Mouse (Mus musculus) neural tube, embryonic 11.5 days (tissue): ENCODE measurements around the gene Myof. TPM values are rescaled to one million over a fixed set of nuclear protein-coding genes. Genes with fewer than 3 reads are reported as not detected.

ENCODE experiments used
- ATAC-seq: fragments of 200-750 bp; cut with Nextera tagmentation; 2 replicates; pipeline ENCODE4 v1.8.0; 2017; ENCODE audit warnings: moderate number of reproducible peaks, mild to moderate bottlenecking, moderate TSS enrichment, moderate library complexity; ENCODE audit not compliant: insufficient read depth, low FRiP score, low TSS enrichment
- DNase-seq: peaks from one replicate; pipeline ENCODE4 v3.0.0-alpha.2; 2015; ENCODE audit warnings: low spot score
- H3K27ac ChIP-seq: fragments of 300-500 bp; sonication (generic); 2 replicates; pipeline ENCODE4 v1.5.1; 2014; ENCODE audit warnings: low read depth, mild to moderate bottlenecking, low read length
- H3K27me3 ChIP-seq: fragments of 300-500 bp; sonication (generic); 2 replicates; pipeline ENCODE4 v1.6.1; 2014; ENCODE audit warnings: mild to moderate bottlenecking, low read length, mixed read lengths; ENCODE audit not compliant: control insufficient read depth, insufficient read depth
- H3K36me3 ChIP-seq: fragments of 300-500 bp; sonication (generic); 2 replicates; pipeline ENCODE4 v1.6.1; 2014; ENCODE audit warnings: mild to moderate bottlenecking, low read length, moderate library complexity, mixed read lengths; ENCODE audit not compliant: control insufficient read depth, insufficient read depth
- H3K4me1 ChIP-seq: fragments of 300-500 bp; sonication (generic); 2 replicates; pipeline ENCODE4 v1.6.1; 2014; ENCODE audit warnings: low read length, mixed read lengths; ENCODE audit not compliant: control insufficient read depth, insufficient read depth
- H3K4me2 ChIP-seq: fragments of 300-500 bp; sonication (generic); 2 replicates; pipeline ENCODE4 v1.6.1; 2014; ENCODE audit warnings: low read depth, mild to moderate bottlenecking, moderate library complexity
- H3K4me3 ChIP-seq: fragments of 300-500 bp; sonication (generic); 2 replicates; pipeline ENCODE4 v1.5.1; 2014; ENCODE audit warnings: low read depth, low read length
- H3K9ac ChIP-seq: fragments of 300-500 bp; sonication (generic); 2 replicates; pipeline ENCODE4 v1.6.1; 2014; ENCODE audit warnings: mild to moderate bottlenecking, low read length
- H3K9me3 ChIP-seq: fragments of 300-500 bp; sonication (generic); 2 replicates; pipeline ENCODE4 v1.6.1; 2016; ENCODE audit warnings: low read length; ENCODE audit not compliant: control insufficient read depth
- WGBS: fragments of 180-500 bp; shearing (Covaris S2); extraction: QIAGEN DNeasy Blood & Tissue Kit; methylation state at CpG from one replicate; pipeline ENCODE4 v1.1.7; 2014; 5-methylcytosine and 5-hydroxymethylcytosine counted together
- polyA plus RNA-seq: library from polyadenylated mRNA; unstranded; fragments of >200 nt; fragmentation: Nextera tagmentation; extraction: Ambion mirVana; gene quantifications from 2 replicates; pipeline ENCODE4 v1.2.1, GENCODE M21; 2014

Gene Myof
- polyA plus RNA-seq, 1 experiment from 2014 or later: 2.1 TPM

DNA sequence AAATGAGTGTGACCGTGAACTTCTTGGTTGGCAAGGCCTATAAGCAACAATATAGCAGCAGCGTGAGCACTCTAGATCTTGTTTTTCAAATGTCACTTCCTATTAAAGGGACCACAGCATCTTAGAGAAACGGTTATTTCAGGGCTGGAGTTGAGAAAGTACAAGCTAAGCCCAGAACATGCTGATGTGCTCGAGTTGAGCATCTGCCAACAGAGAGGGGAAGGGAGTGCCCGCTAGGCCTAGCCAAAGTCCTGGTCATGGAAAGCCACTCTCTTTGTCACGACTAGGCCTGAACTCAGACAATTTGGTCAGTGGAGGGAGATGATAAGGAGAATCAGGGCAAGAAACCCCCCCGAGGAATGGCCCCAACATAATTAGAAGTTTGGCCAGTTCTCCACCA is 86.1 kb downstream of the Myof start:
- no peak overlapping the region for H3K9ac ChIP-seq
- no peaks in the 10 kb centered on the region for H3K27me3 ChIP-seq
- 84% methylated on average over 7 of the region's 7 CpGs for WGBS
- no peaks in the 10 kb centered on the region for H3K4me1 ChIP-seq
- no peaks in the 10 kb centered on the region for H3K9me3 ChIP-seq
- H3K4me2 ChIP-seq: no peak overlapping the region
- H3K36me3 ChIP-seq: no peaks in the 10 kb centered on the region
- DNase-seq (no peak), ATAC-seq (no peak)
- no peak overlapping the region for H3K27ac ChIP-seq
- H3K4me3 ChIP-seq: no peak overlapping the region

DNA sequence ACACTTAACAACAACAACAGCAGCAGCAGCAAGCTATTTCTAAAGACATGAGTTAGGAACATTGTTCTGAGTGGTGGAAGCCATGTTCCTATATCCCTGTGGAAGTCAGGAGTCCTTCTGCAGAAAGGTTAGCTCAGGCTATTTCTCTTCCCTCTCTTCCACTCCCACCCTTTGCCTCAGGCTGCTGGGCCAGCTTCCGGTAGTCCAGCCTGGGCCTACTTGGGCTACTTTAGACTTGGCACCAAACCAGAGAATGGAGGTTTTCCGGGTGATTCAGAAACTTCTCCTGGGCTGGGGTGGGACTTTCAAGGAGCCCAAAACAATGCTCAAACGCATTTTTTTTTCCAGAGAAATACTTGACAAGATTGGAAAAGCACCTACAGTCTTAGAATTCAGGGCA is 87.4 kb downstream of the Myof start:
- DNase-seq: no peak
- no peak for ATAC-seq
- H3K4me1 ChIP-seq: no peaks in the 10 kb centered on the region
- H3K9me3 ChIP-seq: no peaks in the 10 kb centered on the region
- no peaks in the 10 kb centered on the region for H3K27me3 ChIP-seq
- no peak overlapping the region for H3K9ac ChIP-seq
- H3K27ac ChIP-seq: no peak overlapping the region
- H3K4me2 ChIP-seq: no peak overlapping the region
- no peak overlapping the region for H3K4me3 ChIP-seq
- no peaks in the 10 kb centered on the region for H3K36me3 ChIP-seq
- WGBS: 88% methylated on average over 3 of the region's 3 CpGs

DNA sequence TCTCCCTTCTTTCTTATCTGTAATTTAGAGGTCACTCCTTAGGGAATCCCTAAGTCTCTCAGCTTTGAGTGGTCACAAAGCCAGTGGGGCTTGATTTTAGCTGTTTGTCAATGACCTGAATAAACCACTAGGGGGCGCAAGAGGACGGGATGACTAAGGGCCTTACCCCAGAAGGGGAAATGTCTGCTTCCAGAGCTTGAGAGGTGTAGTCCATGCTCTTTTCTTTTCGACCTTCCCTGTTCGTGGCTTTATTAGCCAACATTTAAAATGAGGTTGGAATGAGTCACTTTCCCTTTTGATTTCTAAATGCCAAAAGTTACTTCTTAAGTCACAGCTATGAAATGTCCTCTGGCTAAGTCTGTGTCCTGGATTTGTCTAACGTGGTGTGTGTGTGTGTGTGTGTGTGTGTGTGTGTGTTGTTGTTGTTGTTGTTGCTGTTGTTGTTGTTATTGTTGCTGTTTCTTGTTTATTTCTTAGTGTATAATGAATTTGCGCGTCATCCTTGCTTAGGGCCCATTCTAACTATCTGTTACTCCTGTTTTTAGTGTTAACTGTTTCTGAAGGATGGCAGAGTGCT is 87.9 kb downstream of the Myof start:
- DNase-seq: peak; percentile 69
- Histone ChIP-seq H3K4me3 (no peak overlapping the region), H3K9ac (no peak overlapping the region), H3K27me3 (no peaks in the 10 kb centered on the region), H3K36me3 (no peaks in the 10 kb centered on the region), H3K27ac (no peak overlapping the region), H3K4me2 (no peak overlapping the region), H3K4me1 (no peaks in the 10 kb centered on the region), H3K9me3 (no peaks in the 10 kb centered on the region)
- no peak for ATAC-seq
- WGBS: 39% methylated on average over 7 of the region's 7 CpGs

DNA sequence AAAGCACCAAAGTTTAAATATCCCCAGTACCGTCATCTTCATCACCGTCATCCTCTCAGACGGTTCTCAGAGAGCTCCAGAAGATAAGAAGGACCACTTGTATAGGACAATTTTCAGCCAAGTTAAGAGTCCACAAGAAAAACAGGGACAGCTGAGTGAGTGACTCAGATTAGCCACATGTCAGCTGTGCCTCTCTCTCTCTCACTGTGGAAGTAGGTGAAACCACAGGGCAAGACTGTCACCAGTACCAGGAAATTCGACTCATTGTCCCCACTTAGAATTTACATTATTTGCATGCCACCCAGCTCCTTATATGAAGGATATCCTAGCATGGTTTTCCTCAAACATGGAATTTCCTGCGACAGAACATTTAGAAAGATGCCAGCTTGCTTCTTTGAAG is 88.6 kb downstream of the Myof start:
- DNase-seq (no peak), ATAC-seq (no peak)
- no peak overlapping the region for H3K9ac ChIP-seq
- WGBS: 78% methylated on average over 5 of the region's 5 CpGs
- H3K36me3 ChIP-seq: no peaks in the 10 kb centered on the region
- no peaks in the 10 kb centered on the region for H3K9me3 ChIP-seq
- H3K4me3 ChIP-seq: no peak overlapping the region
- H3K27me3 ChIP-seq: no peaks in the 10 kb centered on the region
- H3K4me2 ChIP-seq: no peak overlapping the region
- no peaks in the 10 kb centered on the region for H3K4me1 ChIP-seq
- H3K27ac ChIP-seq: no peak overlapping the region

DNA sequence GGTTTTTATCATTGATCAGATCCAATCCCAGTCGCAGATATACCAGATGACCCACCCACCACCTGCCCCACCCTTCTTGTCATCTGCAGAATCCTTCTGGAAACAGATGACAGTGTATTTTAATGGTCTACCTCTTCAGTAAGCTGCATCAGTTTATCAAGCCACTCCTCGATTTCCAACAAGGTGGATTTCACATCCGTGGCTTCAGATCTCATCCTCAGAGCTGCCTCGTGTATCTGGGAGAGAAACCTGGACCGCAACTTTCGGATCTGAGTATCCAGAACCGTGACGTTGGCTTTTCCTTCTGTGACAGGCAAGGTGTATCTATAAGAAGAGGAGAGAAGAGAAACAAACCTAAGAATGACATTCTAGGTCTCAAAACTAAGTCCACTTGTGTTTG is 89.1 kb downstream of the Myof start:
- ATAC-seq (no peak), DNase-seq (no peak)
- no peaks in the 10 kb centered on the region for H3K36me3 ChIP-seq
- no peaks in the 10 kb centered on the region for H3K9me3 ChIP-seq
- no peak overlapping the region for H3K27ac ChIP-seq
- H3K4me3 ChIP-seq: no peak overlapping the region
- H3K4me1 ChIP-seq: no peaks in the 10 kb centered on the region
- no peak overlapping the region for H3K9ac ChIP-seq
- WGBS: 83% methylated on average over 8 of the region's 8 CpGs
- no peaks in the 10 kb centered on the region for H3K27me3 ChIP-seq
- no peak overlapping the region for H3K4me2 ChIP-seq

DNA sequence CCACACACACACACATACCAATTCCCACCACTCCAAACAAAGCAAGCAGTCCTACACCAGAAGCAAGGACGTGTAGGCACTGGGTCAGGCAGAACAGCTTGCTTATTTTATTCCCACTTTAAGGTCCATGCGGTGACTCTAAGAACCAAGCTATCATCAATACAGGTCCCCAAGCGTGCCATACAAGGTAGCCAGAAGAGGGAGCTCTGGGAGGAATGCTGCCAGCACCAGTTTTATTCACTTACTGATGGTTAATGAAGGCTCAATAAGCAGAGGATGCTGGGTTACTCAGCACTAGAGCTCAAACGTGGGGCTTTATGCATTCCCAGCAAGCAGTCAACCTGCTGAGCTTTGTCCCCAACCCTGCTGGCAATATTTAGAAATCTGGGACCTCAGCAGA is 96.7 kb downstream of the Myof start:
- Histone ChIP-seq H3K4me1 (no peaks in the 10 kb centered on the region), H3K27ac (no peak overlapping the region), H3K9ac (no peak overlapping the region), H3K9me3 (no peaks in the 10 kb centered on the region), H3K4me3 (no peak overlapping the region), H3K4me2 (no peak overlapping the region), H3K36me3 (no peaks in the 10 kb centered on the region), H3K27me3 (no peaks in the 10 kb centered on the region)
- WGBS: 20% methylated on average over 4 of the region's 4 CpGs
- no peak for ATAC-seq
- DNase-seq: peak; percentile 18

DNA sequence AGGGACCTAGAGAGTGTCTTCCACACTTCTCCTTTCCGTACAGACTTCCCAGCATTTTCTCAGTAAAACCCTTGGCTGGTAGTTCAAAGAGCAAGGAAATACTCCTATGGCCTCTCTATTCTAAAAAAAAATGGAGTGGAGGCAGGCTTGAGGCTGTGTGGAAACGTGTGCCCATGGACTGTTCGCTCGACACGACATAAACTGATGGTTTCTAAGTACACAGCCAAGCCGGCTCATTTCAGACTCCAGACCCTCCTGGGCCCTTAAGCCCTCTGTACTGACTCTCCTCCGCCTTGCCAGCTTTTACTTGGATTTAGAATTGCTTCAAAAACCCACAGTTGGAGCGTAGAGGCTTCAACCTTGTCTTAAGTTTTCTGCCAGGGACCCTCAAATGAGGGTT is 97.3 kb downstream of the Myof start:
- H3K27me3 ChIP-seq: no peaks in the 10 kb centered on the region
- DNase-seq (no peak), ATAC-seq (no peak)
- WGBS: 72% methylated on average over 8 of the region's 8 CpGs
- H3K36me3 ChIP-seq: no peaks in the 10 kb centered on the region
- no peaks in the 10 kb centered on the region for H3K4me1 ChIP-seq
- H3K4me2 ChIP-seq: no peak overlapping the region
- no peak overlapping the region for H3K4me3 ChIP-seq
- H3K9ac ChIP-seq: no peak overlapping the region
- H3K9me3 ChIP-seq: no peaks in the 10 kb centered on the region
- no peak overlapping the region for H3K27ac ChIP-seq

DNA sequence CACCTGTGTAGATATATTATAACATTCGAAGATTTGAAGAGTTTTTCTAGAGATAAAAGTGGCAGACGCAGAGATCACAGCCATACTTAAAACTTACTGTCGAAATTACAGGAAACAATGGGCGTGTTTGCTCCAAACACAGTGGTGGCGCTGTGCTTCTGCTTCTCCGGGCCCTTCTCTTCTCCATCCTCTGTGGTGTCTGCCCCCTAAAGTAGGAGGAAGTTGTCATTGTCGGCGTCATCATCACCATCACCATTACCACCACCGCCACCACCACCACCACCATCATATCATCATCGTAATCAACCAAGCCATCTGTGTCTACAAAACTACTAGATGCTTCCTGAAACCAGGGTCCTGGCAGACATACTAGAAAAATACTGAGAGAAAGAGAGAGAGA is 104.2 kb downstream of the Myof start:
- no peak overlapping the region for H3K9ac ChIP-seq
- no peak overlapping the region for H3K4me3 ChIP-seq
- H3K27ac ChIP-seq: no peak overlapping the region
- DNase-seq: no peak
- no peaks in the 10 kb centered on the region for H3K4me1 ChIP-seq
- no peaks in the 10 kb centered on the region for H3K27me3 ChIP-seq
- 90% methylated on average over 10 of the region's 10 CpGs for WGBS
- ATAC-seq: no peak
- H3K9me3 ChIP-seq: no peaks in the 10 kb centered on the region
- no peaks in the 10 kb centered on the region for H3K36me3 ChIP-seq
- no peak overlapping the region for H3K4me2 ChIP-seq

DNA sequence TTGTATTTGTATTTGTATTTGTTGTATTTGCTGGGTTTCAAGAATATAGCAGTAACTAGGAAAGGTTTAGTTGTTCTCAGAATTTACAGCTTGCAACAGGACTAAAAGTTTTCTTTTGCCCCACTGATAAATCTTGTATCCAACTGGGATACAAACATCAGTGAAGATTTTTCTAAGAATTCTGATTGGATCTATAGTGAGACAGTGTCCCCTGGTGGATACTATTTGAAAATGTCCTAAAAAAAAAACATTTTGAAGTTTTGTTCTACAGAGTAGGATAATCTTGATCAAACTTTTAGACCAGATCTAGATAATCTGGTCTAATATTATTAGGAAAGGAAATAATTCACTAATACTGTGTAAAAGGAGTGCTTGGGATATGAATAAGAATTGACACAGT is 106.3 kb downstream of the Myof start:
- Histone ChIP-seq H3K4me2 (no peak overlapping the region), H3K4me3 (no peak overlapping the region), H3K9me3 (no peaks in the 10 kb centered on the region), H3K4me1 (no peaks in the 10 kb centered on the region), H3K27ac (no peak overlapping the region), H3K27me3 (no peaks in the 10 kb centered on the region), H3K9ac (no peak overlapping the region), H3K36me3 (no peaks in the 10 kb centered on the region)
- DNase-seq (no peak), ATAC-seq (no peak)
